Mouse (Mus musculus) limb, embryonic 14.5 days (tissue): ENCODE results near the gene Mmd. TPM values are rescaled to one million over a fixed set of nuclear protein-coding genes. Genes with fewer than 3 reads are reported as not detected.

ENCODE experiments used
- ATAC-seq: fragments of 200-750 bp; cut with Nextera tagmentation; 2 replicates; pipeline ENCODE4 v1.8.0; 2017; ENCODE audit warnings: low read depth, moderate number of reproducible peaks, moderate TSS enrichment; ENCODE audit not compliant: low FRiP score
- DNase-seq: peaks from one replicate; pipeline ENCODE4 v3.0.0-alpha.2; 2015; ENCODE audit warnings: low spot score
- H3K27ac ChIP-seq: fragments of 300-500 bp; sonication (generic); replicated peaks from 2 replicates; pipeline ENCODE4 v1.5.1; 2014; ENCODE audit warnings: low read depth, mild to moderate bottlenecking, low read length, moderate library complexity, mixed read lengths
- H3K27me3 ChIP-seq: fragments of 300-500 bp; sonication (generic); 2 replicates; pipeline ENCODE4 v1.6.1; 2014; ENCODE audit warnings: low read length, mixed read lengths; ENCODE audit not compliant: control insufficient read depth, insufficient read depth
- H3K36me3 ChIP-seq: fragments of 300-500 bp; sonication (generic); 2 replicates; pipeline ENCODE4 v1.6.1; 2014; ENCODE audit warnings: mild to moderate bottlenecking, low read length, moderate library complexity, mixed read lengths; ENCODE audit not compliant: control insufficient read depth, insufficient read depth
- H3K4me1 ChIP-seq: fragments of 300-500 bp; sonication (generic); 2 replicates; pipeline ENCODE4 v1.6.1; 2014; ENCODE audit warnings: antibody characterized with exemption, low read length, mixed read lengths; ENCODE audit not compliant: control insufficient read depth, insufficient read depth
- H3K4me2 ChIP-seq: fragments of 300-500 bp; sonication (generic); replicated peaks from 2 replicates; pipeline ENCODE4 v1.6.1; 2014; ENCODE audit warnings: low read depth, mild to moderate bottlenecking, low read length, moderate library complexity; ENCODE audit not compliant: severe bottlenecking
- H3K4me3 ChIP-seq: fragments of 300-500 bp; sonication (generic); replicated peaks from 2 replicates; pipeline ENCODE4 v1.5.1; 2014; ENCODE audit warnings: low read length
- H3K9ac ChIP-seq: fragments of 300-500 bp; sonication (generic); 2 replicates; pipeline ENCODE4 v1.6.1; 2014; ENCODE audit warnings: mild to moderate bottlenecking, low read depth, low read length, moderate library complexity; ENCODE audit not compliant: severe bottlenecking
- H3K9me3 ChIP-seq: fragments of 300-500 bp; sonication (generic); 2 replicates; pipeline ENCODE4 v1.6.1; 2016; ENCODE audit warnings: low read length; ENCODE audit not compliant: control insufficient read depth
- POLR2A ChIP-seq: fragments of 200-500 bp; IDR thresholded peaks from 2 replicates; pipeline ENCODE4 v1.8.0; 2012; ENCODE audit warnings: inconsistent platforms, mild to moderate bottlenecking, moderate library complexity, borderline replicate concordance; ENCODE audit not compliant: insufficient read depth, insufficient read length; ENCODE audit errors: extremely low read depth
- WGBS: fragments of 180-500 bp; shearing (Covaris S2); extraction: QIAGEN DNeasy Blood & Tissue Kit; methylation state at CpG from one replicate; pipeline ENCODE4 v1.1.7; 2014; 5-methylcytosine and 5-hydroxymethylcytosine counted together
- polyA plus RNA-seq, 2 experiments: library from polyadenylated mRNA; depleted of rRNA in 1 of 2; stranded (reverse) in 1 of 2; unstranded in 1 of 2; fragments of >200 nt; fragmentation: Nextera tagmentation in 1 of 2; extraction: Ambion mirVana in 1 of 2; gene quantifications; 2 replicates each; pipeline versions ENCODE4 v1.2.1 to v1.2.3; 2012 to 2014

Mmd gene
- polyA plus RNA-seq, 2 experiments = 24.1 to 26.1 TPM

GRCm38 (mm10) chr11:90224914-90225470, 24.3 kb upstream of the Mmd start:
- no peak for TF ChIP-seq POLR2A
- 61% methylated on average over 11 of the region's 11 CpGs for WGBS
- Histone ChIP-seq H3K27me3 (no peaks in the 10 kb centered on the region), H3K9me3 (no peaks in the 10 kb centered on the region), H3K27ac (no peak overlapping the region), H3K9ac (no peak overlapping the region), H3K4me1 (peaks cover 10% of the 10 kb centered on the region; the same call in 1 of the 2 replicates), H3K4me2 (no peak overlapping the region), H3K36me3 (no peaks in the 10 kb centered on the region), H3K4me3 (no peak overlapping the region)
- ATAC-seq (no peak), DNase-seq (no peak)

GRCm38 (mm10) chr11:90227000-90227922, 22.0 kb upstream of the Mmd start:
- no peak overlapping the region for H3K9ac ChIP-seq
- no peak for TF ChIP-seq POLR2A
- 59% methylated on average over 12 of the region's 12 CpGs for WGBS

DNA sequence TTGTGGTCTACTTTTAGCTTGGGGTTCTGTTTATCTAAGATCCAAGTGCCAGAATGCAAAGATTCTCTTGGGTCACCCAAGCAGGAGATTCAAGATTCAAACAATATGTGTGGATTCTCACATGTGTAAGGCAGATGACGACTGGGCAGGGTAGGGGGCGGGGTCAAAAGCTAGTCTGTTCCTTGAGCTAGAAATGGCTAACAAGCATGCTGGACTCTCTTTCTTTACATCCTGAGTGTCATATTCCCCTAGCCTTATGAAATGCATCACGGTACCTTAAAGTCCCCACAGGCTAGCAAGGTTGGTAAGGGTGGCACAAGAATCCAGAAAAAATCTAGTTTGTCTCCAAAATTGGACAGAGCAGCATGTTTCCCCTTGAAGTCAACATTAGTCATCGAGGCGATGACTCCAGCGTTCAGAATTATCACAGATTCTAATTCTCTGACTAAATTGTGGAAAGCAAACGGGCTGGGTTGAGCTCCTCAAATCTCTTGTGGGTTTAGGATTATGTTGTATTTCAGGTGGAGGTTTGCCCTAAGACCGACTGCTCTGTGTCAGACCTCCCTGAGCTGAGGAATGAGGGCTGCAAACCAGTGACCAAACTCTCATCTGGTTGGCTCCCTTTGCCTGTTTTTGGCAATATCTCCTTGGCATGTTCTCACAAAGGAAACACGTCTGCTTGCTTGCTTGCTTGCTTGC, 20.9 kb upstream of the Mmd start:
- Histone ChIP-seq H3K4me2 (no peak overlapping the region), H3K4me3 (no peak overlapping the region), H3K36me3 (no peaks in the 10 kb centered on the region), H3K4me1 (0 out of 2 replicates have a peak, but pooled peaks cover 2% of the 10 kb centered on the region), H3K27ac (no peak overlapping the region), H3K27me3 (no peaks in the 10 kb centered on the region), H3K9ac (no peak overlapping the region), H3K9me3 (no peaks in the 10 kb centered on the region)
- TF ChIP-seq POLR2A = no peak
- WGBS = 78% methylated on average over 9 of the region's 9 CpGs
- no peak for DNase-seq
- no peak for ATAC-seq

More at GRCm38 (mm10) chr11:90227000-90227922, 22.0 kb upstream of the Mmd start:
- Histone ChIP-seq H3K36me3 (no peaks in the 10 kb centered on the region), H3K27ac (no peak overlapping the region), H3K9me3 (no peaks in the 10 kb centered on the region), H3K4me1 (0 out of 2 replicates have a peak, but pooled peaks cover 2% of the 10 kb centered on the region), H3K4me2 (no peak overlapping the region), H3K27me3 (no peaks in the 10 kb centered on the region), H3K4me3 (no peak overlapping the region)
- ATAC-seq (no peak), DNase-seq (no peak)

DNA sequence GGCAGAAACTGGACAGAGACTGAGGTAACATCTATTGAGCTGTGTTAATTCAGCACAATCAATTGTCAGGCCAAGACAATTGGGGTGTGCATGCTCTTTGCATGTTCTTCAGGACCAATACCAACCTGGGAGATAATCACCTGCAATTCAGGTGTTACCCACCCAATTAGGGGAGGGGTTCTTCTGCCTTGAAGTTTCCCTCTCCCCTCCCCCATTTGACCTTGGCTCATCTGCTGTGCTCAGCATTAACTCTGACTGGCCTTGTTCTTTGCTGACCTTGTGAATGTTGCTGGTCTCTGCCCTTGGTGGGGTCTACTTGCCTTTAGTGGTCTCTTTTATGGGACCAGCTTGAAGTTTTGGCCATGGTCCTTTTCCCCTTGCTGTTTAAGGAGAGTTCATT, 19.5 kb upstream of the Mmd start:
- TF ChIP-seq POLR2A = no peak
- no peak overlapping the region for H3K4me3 ChIP-seq
- H3K4me2 ChIP-seq = no peak overlapping the region
- 0 out of 2 replicates have a peak, but pooled peaks cover 2% of the 10 kb centered on the region for H3K4me1 ChIP-seq
- no peaks in the 10 kb centered on the region for H3K9me3 ChIP-seq
- H3K36me3 ChIP-seq = no peaks in the 10 kb centered on the region
- no peaks in the 10 kb centered on the region for H3K27me3 ChIP-seq
- ATAC-seq (no peak), DNase-seq (no peak)
- H3K9ac ChIP-seq = no peak overlapping the region
- H3K27ac ChIP-seq = no peak overlapping the region

- H3K27ac ChIP-seq = no peak overlapping the region
- WGBS = 89% methylated on average over 2 of the region's 2 CpGs
- no peak overlapping the region for H3K4me2 ChIP-seq
- no peaks in the 10 kb centered on the region for H3K36me3 ChIP-seq
- H3K4me1 ChIP-seq = 0 out of 2 replicates have a peak, but pooled peaks cover 2% of the 10 kb centered on the region
- ATAC-seq (no peak), DNase-seq (no peak)
- H3K9me3 ChIP-seq = no peaks in the 10 kb centered on the region
- no peak overlapping the region for H3K9ac ChIP-seq
- H3K4me3 ChIP-seq = no peak overlapping the region
- no peak for TF ChIP-seq POLR2A
- no peaks in the 10 kb centered on the region for H3K27me3 ChIP-seq
Measured at GRCm38 (mm10) chr11:90230671-90231070, 18.6 kb upstream of the Mmd start.
